Mouse (Mus musculus): ENCODE measurements around the gene Ugt1a10. TPM values are rescaled to one million over a fixed set of nuclear protein-coding genes. Genes with fewer than 3 reads are reported as not detected.

Ugt1a10 gene
- polyA plus RNA-seq, 1 experiment: 166 TPM

GRCm38 (mm10) chr1:88206843-88207479 lies 151.8 kb downstream of the Ugt1a10 start:
- 0 out of 2 replicates have a peak, but pooled peaks cover 5% of the 10 kb centered on the region for H3K4me1 ChIP-seq (ENCODE audit: control insufficient read depth, insufficient read depth, low read length)
- no peak overlapping the region for H3K27ac ChIP-seq (ENCODE audit: insufficient read depth, low read depth, low read length)
- H3K4me3 ChIP-seq (ENCODE audit: insufficient read depth, low read depth, low read length): no peak overlapping the region
- WGBS: 77% methylated on average over 2 of the region's 2 CpGs
- H3K27me3 ChIP-seq (replicated peaks; ENCODE audit: control insufficient read depth, insufficient read depth, low read length): no peaks in the 10 kb centered on the region
- no peaks in the 10 kb centered on the region for H3K36me3 ChIP-seq (ENCODE audit: control insufficient read depth, insufficient read depth, low read length)
- no peak for DNase-seq
- TF ChIP-seq CTCF (conservative IDR thresholded peaks at IDR 0.05; ENCODE audit: insufficient read depth, insufficient read length, low read depth, low read length) (no peak), POLR2A (IDR thresholded peaks at IDR 0.05; ENCODE audit: low read depth, low read length) (no peak)

- TF ChIP-seq CTCF (conservative IDR thresholded peaks at IDR 0.05; ENCODE audit: insufficient read depth, insufficient read length, low read depth, low read length) (no peak), POLR2A (IDR thresholded peaks at IDR 0.05; ENCODE audit: low read depth, low read length) (no peak)
- no peaks in the 10 kb centered on the region for H3K4me1 ChIP-seq (ENCODE audit: control insufficient read depth, insufficient read depth, low read length)
- H3K27ac ChIP-seq (ENCODE audit: insufficient read depth, low read depth, low read length): no peak within 1 kb of the TSS
- no peaks in the 10 kb centered on the region for H3K27me3 ChIP-seq (replicated peaks; ENCODE audit: control insufficient read depth, insufficient read depth, low read length)
- H3K36me3 ChIP-seq (ENCODE audit: control insufficient read depth, insufficient read depth, low read length): no peaks in the 10 kb centered on the region
- H3K4me3 ChIP-seq (ENCODE audit: insufficient read depth, low read depth, low read length): no peak within 1 kb of the TSS
- 66% methylated on average over 8 of the region's 8 CpGs for WGBS
- peak; percentile 74 for DNase-seq
Measured at GRCm38 (mm10) chr1:88211812-88212211, 156.6 kb downstream of the Ugt1a10 start, which contains the start of gene Ugt1a1. TSS of gene Ugt1a1 (plus strand) at chr1:88211959.

GRCm38 (mm10) chr1:88212341-88213045 lies 157.3 kb downstream of the Ugt1a10 start:
- Histone ChIP-seq H3K4me1 (ENCODE audit: control insufficient read depth, insufficient read depth, low read length) (no peaks in the 10 kb centered on the region), H3K27ac (ENCODE audit: insufficient read depth, low read depth, low read length) (no peak overlapping the region), H3K4me3 (ENCODE audit: insufficient read depth, low read depth, low read length) (no peak overlapping the region), H3K36me3 (ENCODE audit: control insufficient read depth, insufficient read depth, low read length) (no peaks in the 10 kb centered on the region), H3K27me3 (replicated peaks; ENCODE audit: control insufficient read depth, insufficient read depth, low read length) (no peaks in the 10 kb centered on the region)
- WGBS: 60% methylated on average over 8 of the region's 8 CpGs
- DNase-seq: peak; percentile 20
- TF ChIP-seq POLR2A (IDR thresholded peaks at IDR 0.05; ENCODE audit: low read depth, low read length) (no peak), CTCF (conservative IDR thresholded peaks at IDR 0.05; ENCODE audit: insufficient read depth, insufficient read length, low read depth, low read length) (no peak)

GRCm38 (mm10) chr1:88213061-88213460 lies 157.9 kb downstream of the Ugt1a10 start:
- H3K4me1 ChIP-seq (ENCODE audit: control insufficient read depth, insufficient read depth, low read length): no peaks in the 10 kb centered on the region
- 77% methylated on average over 1 of the region's 1 CpGs for WGBS
- DNase-seq: no peak
- H3K4me3 ChIP-seq (ENCODE audit: insufficient read depth, low read depth, low read length): no peak overlapping the region
- H3K27ac ChIP-seq (ENCODE audit: insufficient read depth, low read depth, low read length): no peak overlapping the region
- no peaks in the 10 kb centered on the region for H3K27me3 ChIP-seq (replicated peaks; ENCODE audit: control insufficient read depth, insufficient read depth, low read length)
- no peak for TF ChIP-seq POLR2A (IDR thresholded peaks at IDR 0.05; ENCODE audit: low read depth, low read length)
- no peak for TF ChIP-seq CTCF (conservative IDR thresholded peaks at IDR 0.05; ENCODE audit: insufficient read depth, insufficient read length, low read depth, low read length)
- no peaks in the 10 kb centered on the region for H3K36me3 ChIP-seq (ENCODE audit: control insufficient read depth, insufficient read depth, low read length)

GRCm38 (mm10) chr1:88213766-88214461 lies 158.7 kb downstream of the Ugt1a10 start:
- H3K4me1 ChIP-seq (ENCODE audit: control insufficient read depth, insufficient read depth, low read length): no peaks in the 10 kb centered on the region
- peak; percentile 32 for DNase-seq
- no peak overlapping the region for H3K4me3 ChIP-seq (ENCODE audit: insufficient read depth, low read depth, low read length)
- TF ChIP-seq POLR2A (IDR thresholded peaks at IDR 0.05; ENCODE audit: low read depth, low read length) (no peak), CTCF (conservative IDR thresholded peaks at IDR 0.05; ENCODE audit: insufficient read depth, insufficient read length, low read depth, low read length) (no peak)
- WGBS: 71% methylated on average over 2 of the region's 2 CpGs
- no peak overlapping the region for H3K27ac ChIP-seq (ENCODE audit: insufficient read depth, low read depth, low read length)
- no peaks in the 10 kb centered on the region for H3K27me3 ChIP-seq (replicated peaks; ENCODE audit: control insufficient read depth, insufficient read depth, low read length)
- no peaks in the 10 kb centered on the region for H3K36me3 ChIP-seq (ENCODE audit: control insufficient read depth, insufficient read depth, low read length)

GRCm38 (mm10) chr1:88214462-88214952 lies 159.3 kb downstream of the Ugt1a10 start:
- Histone ChIP-seq H3K4me1 (ENCODE audit: control insufficient read depth, insufficient read depth, low read length) (no peaks in the 10 kb centered on the region), H3K4me3 (ENCODE audit: insufficient read depth, low read depth, low read length) (no peak overlapping the region), H3K27me3 (replicated peaks; ENCODE audit: control insufficient read depth, insufficient read depth, low read length) (no peaks in the 10 kb centered on the region), H3K27ac (ENCODE audit: insufficient read depth, low read depth, low read length) (no peak overlapping the region), H3K36me3 (ENCODE audit: control insufficient read depth, insufficient read depth, low read length) (no peaks in the 10 kb centered on the region)
- WGBS: 76% methylated on average over 2 of the region's 2 CpGs
- TF ChIP-seq POLR2A (IDR thresholded peaks at IDR 0.05; ENCODE audit: low read depth, low read length): no peak
- no peak for TF ChIP-seq CTCF (conservative IDR thresholded peaks at IDR 0.05; ENCODE audit: insufficient read depth, insufficient read length, low read depth, low read length)
- no peak for DNase-seq

All from kidney, adult 2 months (tissue).